Mouse (Mus musculus) forebrain, embryonic 15.5 days (tissue): ENCODE data around the gene Ncoa6. TPM values are rescaled to one million over a fixed set of nuclear protein-coding genes. Genes with fewer than 3 reads are reported as not detected.
"Not testable (repeated sequence)": the region's sequence is repeated elsewhere in the genome, so short reads cannot be mapped to it uniquely, and the experiment has no call there.

Source experiments
- ATAC-seq: fragments of 200-750 bp; cut with Nextera tagmentation; replicated peaks from 2 replicates; pipeline ENCODE4 v1.8.0; 2017; ENCODE audit warnings: mild to moderate bottlenecking, moderate TSS enrichment, moderate library complexity
- H3K27ac ChIP-seq: fragments of 300-500 bp; sonication (generic); replicated peaks from 2 replicates; pipeline ENCODE4 v1.5.1; 2015; ENCODE audit warnings: mild to moderate bottlenecking, inconsistent platforms
- H3K27me3 ChIP-seq: fragments of 300-500 bp; sonication (generic); 2 replicates; pipeline ENCODE4 v1.6.1; 2015; ENCODE audit warnings: inconsistent platforms
- H3K36me3 ChIP-seq: fragments of 300-500 bp; sonication (generic); 2 replicates; pipeline ENCODE4 v1.6.1; 2015; ENCODE audit warnings: mild to moderate bottlenecking, inconsistent platforms
- H3K4me1 ChIP-seq: fragments of 300-500 bp; sonication (generic); 2 replicates; pipeline ENCODE4 v1.6.1; 2015; ENCODE audit warnings: inconsistent platforms
- H3K4me2 ChIP-seq: fragments of 300-500 bp; sonication (generic); replicated peaks from 2 replicates; pipeline ENCODE4 v1.6.1; 2015; ENCODE audit warnings: mild to moderate bottlenecking, inconsistent platforms
- H3K4me3 ChIP-seq: fragments of 300-500 bp; sonication (generic); 2 replicates; pipeline ENCODE4 v1.5.1; 2015; ENCODE audit warnings: mild to moderate bottlenecking, inconsistent platforms
- H3K9ac ChIP-seq: fragments of 300-500 bp; sonication (generic); replicated peaks from 2 replicates; pipeline ENCODE4 v1.6.1; 2015; ENCODE audit warnings: mild to moderate bottlenecking, inconsistent platforms
- H3K9me3 ChIP-seq: fragments of 300-500 bp; sonication (generic); 2 replicates; pipeline ENCODE4 v1.6.1; 2016; ENCODE audit warnings: inconsistent platforms
- WGBS: fragments of 180-500 bp; shearing (Covaris S2); methylation state at CpG from one replicate; pipeline ENCODE4 v1.1.7; 2015; ENCODE audit warnings: mixed read lengths; 5-methylcytosine and 5-hydroxymethylcytosine counted together
- polyA plus RNA-seq: library from polyadenylated mRNA; unstranded; fragments of >200 nt; fragmentation: Nextera tagmentation; extraction: Ambion mirVana; gene quantifications from 2 replicates; pipeline ENCODE4 v1.2.1, GENCODE M21; 2015

Gene Ncoa6
- polyA plus RNA-seq, 1 experiment from 2014 or later = 28.8 TPM

- Histone ChIP-seq H3K36me3 (peaks cover 49% of the 10 kb centered on the region), H3K27me3 (no peaks in the 10 kb centered on the region), H3K27ac (no peak overlapping the region), H3K4me3 (no peak overlapping the region), H3K4me2 (no peak overlapping the region), H3K9ac (no peak overlapping the region), H3K9me3 (no peaks in the 10 kb centered on the region), H3K4me1 (peaks cover 10% of the 10 kb centered on the region)
- 94% methylated on average over 7 of the region's 7 CpGs for WGBS
- ATAC-seq = no peak
Measured at GRCm38 (mm10) chr2:155502596-155502995, 28.9 kb upstream of the Ncoa6 start.

- no peak overlapping the region for H3K27ac ChIP-seq
- no peaks in the 10 kb centered on the region for H3K27me3 ChIP-seq
- H3K4me3 ChIP-seq = no peak overlapping the region
- no peak overlapping the region for H3K9ac ChIP-seq
- WGBS = 91% methylated on average over 6 of the region's 6 CpGs
- no peak overlapping the region for H3K4me2 ChIP-seq
- peaks cover 27% of the 10 kb centered on the region; the same call in 1 of the 2 replicates for H3K36me3 ChIP-seq
- no peaks in the 10 kb centered on the region for H3K4me1 ChIP-seq
- no peaks in the 10 kb centered on the region for H3K9me3 ChIP-seq
- ATAC-seq = no peak
Measured at GRCm38 (mm10) chr2:155490998-155491397, 17.3 kb upstream of the Ncoa6 start.

- Histone ChIP-seq H3K4me3 (no peak overlapping the region), H3K27me3 (no peaks in the 10 kb centered on the region), H3K36me3 (no peaks in the 10 kb centered on the region), H3K9me3 (no peaks in the 10 kb centered on the region), H3K4me1 (no peaks in the 10 kb centered on the region), H3K4me2 (no peak overlapping the region), H3K27ac (no peak overlapping the region), H3K9ac (no peak overlapping the region)
- 47% methylated on average over 3 of the region's 3 CpGs for WGBS
- ATAC-seq = no peak
Measured at GRCm38 (mm10) chr2:155482021-155482420, 8.3 kb upstream of the Ncoa6 start.

- under 1% methylated on average over 55 of the region's 71 CpGs for WGBS
- H3K4me2 ChIP-seq = peak overlapping the region; percentile 75
- peaks cover 35% of the 10 kb centered on the region for H3K4me1 ChIP-seq
- H3K27ac ChIP-seq = peak overlapping the region; percentile 91
- H3K9me3 ChIP-seq = no peaks in the 10 kb centered on the region
- peak overlapping the region; percentile 78 for H3K4me3 ChIP-seq
- no peaks in the 10 kb centered on the region for H3K27me3 ChIP-seq
- ATAC-seq = peak; percentile 82
- no peaks in the 10 kb centered on the region for H3K36me3 ChIP-seq
- H3K9ac ChIP-seq = peak overlapping the region; percentile 93
Measured at GRCm38 (mm10) chr2:155472671-155473569, 774 bp downstream of the Ncoa6 start.

GRCm38 (mm10) chr2:155466861-155467260, 6.8 kb downstream of the Ncoa6 start:
- no peaks in the 10 kb centered on the region for H3K9me3 ChIP-seq
- no peak for ATAC-seq
- no peak overlapping the region for H3K4me3 ChIP-seq
- no peak overlapping the region for H3K4me2 ChIP-seq
- no peak overlapping the region for H3K27ac ChIP-seq
- peaks cover 28% of the 10 kb centered on the region for H3K4me1 ChIP-seq
- no peaks in the 10 kb centered on the region for H3K27me3 ChIP-seq
- no peak overlapping the region for H3K9ac ChIP-seq
- 93% methylated on average over 1 of the region's 1 CpGs for WGBS
- no peaks in the 10 kb centered on the region for H3K36me3 ChIP-seq

GRCm38 (mm10) chr2:155453591-155453990, 20.1 kb downstream of the Ncoa6 start:
- H3K36me3 ChIP-seq = 0 out of 2 replicates have a peak, but pooled peaks cover 5% of the 10 kb centered on the region
- H3K4me3 ChIP-seq = no peak overlapping the region
- no peaks in the 10 kb centered on the region for H3K27me3 ChIP-seq
- 80% methylated on average over 7 of the region's 7 CpGs for WGBS
- ATAC-seq = no peak
- H3K9me3 ChIP-seq = no peaks in the 10 kb centered on the region
- H3K4me2 ChIP-seq = no peak overlapping the region
- H3K9ac ChIP-seq = no peak overlapping the region
- no peaks in the 10 kb centered on the region for H3K4me1 ChIP-seq
- H3K27ac ChIP-seq = no peak overlapping the region

- H3K27ac ChIP-seq = no peak overlapping the region
- ATAC-seq = no peak
- 86% methylated on average over 5 of the region's 5 CpGs for WGBS
- no peak overlapping the region for H3K4me3 ChIP-seq
- H3K9ac ChIP-seq = no peak overlapping the region
- H3K36me3 ChIP-seq = 0 out of 2 replicates have a peak, but pooled peaks cover 5% of the 10 kb centered on the region
- H3K9me3 ChIP-seq = no peaks in the 10 kb centered on the region
- no peaks in the 10 kb centered on the region for H3K27me3 ChIP-seq
- H3K4me2 ChIP-seq = no peak overlapping the region
- H3K4me1 ChIP-seq = no peaks in the 10 kb centered on the region
Measured at GRCm38 (mm10) chr2:155451256-155451655, 22.4 kb downstream of the Ncoa6 start.

GRCm38 (mm10) chr2:155447906-155448305, 25.8 kb downstream of the Ncoa6 start:
- not testable (repeated sequence) for H3K36me3 ChIP-seq, H3K27me3 ChIP-seq, ATAC-seq, H3K4me1 ChIP-seq, H3K9me3 ChIP-seq, H3K27ac ChIP-seq, H3K4me3 ChIP-seq, H3K4me2 ChIP-seq, H3K9ac ChIP-seq
- 91% methylated on average over 1 of the region's 1 CpGs for WGBS

GRCm38 (mm10) chr2:155443446-155443845, 30.2 kb downstream of the Ncoa6 start:
- Histone ChIP-seq H3K9me3 (no peaks in the 10 kb centered on the region), H3K4me3 (no peak overlapping the region), H3K4me2 (no peak overlapping the region), H3K27ac (no peak overlapping the region), H3K36me3 (peaks cover 5% of the 10 kb centered on the region; the same call in 1 of the 2 replicates), H3K9ac (no peak overlapping the region), H3K27me3 (no peaks in the 10 kb centered on the region), H3K4me1 (no peaks in the 10 kb centered on the region)
- WGBS = 55% methylated on average over 2 of the region's 2 CpGs
- ATAC-seq = no peak

- Histone ChIP-seq H3K27me3 (no peaks in the 10 kb centered on the region), H3K4me1 (no peaks in the 10 kb centered on the region), H3K9me3 (no peaks in the 10 kb centered on the region), H3K4me2 (no peak overlapping the region), H3K36me3 (peaks cover 5% of the 10 kb centered on the region; the same call in 1 of the 2 replicates), H3K4me3 (no peak overlapping the region), H3K27ac (no peak overlapping the region), H3K9ac (no peak overlapping the region)
- WGBS = 88% methylated on average over 4 of the region's 4 CpGs
- ATAC-seq = no peak
Measured at GRCm38 (mm10) chr2:155442916-155443315, 30.8 kb downstream of the Ncoa6 start.

- H3K27me3 ChIP-seq = no peaks in the 10 kb centered on the region
- no peaks in the 10 kb centered on the region for H3K4me1 ChIP-seq
- H3K4me3 ChIP-seq = no peak overlapping the region
- H3K27ac ChIP-seq = no peak overlapping the region
- no peak for ATAC-seq
- H3K9me3 ChIP-seq = no peaks in the 10 kb centered on the region
- peaks cover 50% of the 10 kb centered on the region for H3K36me3 ChIP-seq
- H3K4me2 ChIP-seq = no peak overlapping the region
- no peak overlapping the region for H3K9ac ChIP-seq
Measured at GRCm38 (mm10) chr2:155436445-155436844, 37.2 kb downstream of the Ncoa6 start.

GRCm38 (mm10) chr2:155420911-155421310, 52.8 kb downstream of the Ncoa6 start:
- Histone ChIP-seq H3K4me2 (no peak overlapping the region), H3K27me3 (no peaks in the 10 kb centered on the region), H3K4me3 (no peak overlapping the region), H3K9me3 (no peaks in the 10 kb centered on the region), H3K4me1 (no peaks in the 10 kb centered on the region), H3K9ac (no peak overlapping the region), H3K36me3 (peaks cover 48% of the 10 kb centered on the region), H3K27ac (no peak overlapping the region)
- ATAC-seq = no peak
- 83% methylated on average over 2 of the region's 2 CpGs for WGBS
